10 mouse cellular contexts compared by ENCODE assay signal in the genomic region with DNA sequence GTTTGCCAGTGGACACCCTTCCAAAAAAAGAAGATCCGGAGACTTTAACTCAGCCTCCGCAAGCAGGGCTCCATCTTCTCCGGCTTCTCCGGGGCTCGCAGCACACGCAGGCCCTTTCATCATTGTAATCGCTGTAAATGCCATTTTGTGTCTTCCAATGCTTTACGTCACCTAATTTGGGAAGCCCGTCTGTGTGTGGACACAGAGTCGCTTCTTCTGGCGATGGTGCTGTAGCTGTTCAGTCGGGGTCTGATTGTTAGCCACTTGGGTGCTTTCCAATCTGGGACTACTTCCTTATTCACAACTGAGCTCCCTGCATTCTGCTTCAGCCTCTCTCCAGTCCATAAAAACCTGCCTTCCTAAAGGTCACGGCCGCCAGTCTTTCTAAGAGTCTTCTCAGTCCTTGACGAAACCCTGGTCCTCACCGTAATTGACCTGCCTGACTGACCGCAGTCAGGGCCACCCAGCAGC. TPM values are rescaled to one million over a fixed set of nuclear protein-coding genes. Genes with fewer than 3 reads are reported as not detected.
DNase-seq lines count a peak whose midpoint lies in the region; ATAC-seq and TF ChIP-seq lines count a peak whose summit lies in the region.
"Had no signal": no experiment of that assay in that cellular context is flagged by ENCODE, and none has a peak within 500 bp of the region (broad histone marks: within the 10 kb centered on the region; RNA-seq: fewer than 3 reads in every experiment).

No protein-coding gene starts in this region.

- TF ChIP-seq CTCF in forebrain, postnatal 0 days (IDR thresholded peaks at IDR 0.05; ENCODE audit: low read depth), result no peak

- no peak overlapping the region for H3K4me3 ChIP-seq in forebrain, postnatal 0 days (ENCODE audit: low read depth, low read length)
- H3K4me3 ChIP-seq in forebrain, embryonic 15.5 days, result no peak overlapping the region
- H3K4me3 ChIP-seq in neural tube, embryonic 13.5 days, result no peak overlapping the region
- 0 out of 2 replicates have a peak overlapping the region, but pooled peaks have one; percentile 5 for H3K4me3 ChIP-seq in stomach, embryonic 16.5 days (replicated peaks; ENCODE audit: low read length)
- H3K4me3 ChIP-seq: hindbrain, embryonic 12.5 days; limb, embryonic 12.5 days had no signal

- H3K4me2 ChIP-seq in forebrain, postnatal 0 days (ENCODE audit: low read depth), result peak overlapping the region; percentile 10; the same call in 1 of the 2 replicates
- H3K4me2 ChIP-seq in forebrain, embryonic 15.5 days (replicated peaks), result no peak overlapping the region; the same call in 1 of the 2 replicates
- H3K4me2 ChIP-seq in neural tube, embryonic 13.5 days, result peak overlapping the region; percentile 13; the same call in 1 of the 2 replicates
- H3K4me2 ChIP-seq in stomach, embryonic 16.5 days (ENCODE audit: low read depth, low read length), result peak overlapping the region; percentile 36; the same call in 1 of the 2 replicates
- H3K4me2 ChIP-seq: hindbrain, embryonic 12.5 days; limb, embryonic 12.5 days had no signal

- peak; percentile 66 for ATAC-seq in forebrain, postnatal 0 days
- no peak for ATAC-seq in forebrain, embryonic 15.5 days (replicated peaks)
- ATAC-seq in neural tube, embryonic 13.5 days (ENCODE audit: low read depth), result no peak
- peak; percentile 25; the same call in 1 of the 2 replicates for ATAC-seq in stomach, embryonic 16.5 days (ENCODE audit: insufficient read depth, low FRiP score)

- H3K27me3 ChIP-seq in forebrain, postnatal 0 days (ENCODE audit: insufficient read depth, low read length), result no peaks in the 10 kb centered on the region
- no peaks in the 10 kb centered on the region for H3K27me3 ChIP-seq in forebrain, embryonic 15.5 days
- no peaks in the 10 kb centered on the region for H3K27me3 ChIP-seq in neural tube, embryonic 13.5 days
- H3K27me3 ChIP-seq in stomach, embryonic 16.5 days (ENCODE audit: control insufficient read depth, insufficient read depth, low read length), result no peaks in the 10 kb centered on the region
- H3K27me3 ChIP-seq: hindbrain, embryonic 12.5 days; limb, embryonic 12.5 days had no signal

- no peaks in the 10 kb centered on the region for H3K4me1 ChIP-seq in forebrain, postnatal 0 days (ENCODE audit: insufficient read depth)
- H3K4me1 ChIP-seq in forebrain, embryonic 15.5 days, result no peaks in the 10 kb centered on the region
- no peaks in the 10 kb centered on the region for H3K4me1 ChIP-seq in neural tube, embryonic 13.5 days (replicated peaks)
- H3K4me1 ChIP-seq in stomach, embryonic 16.5 days (ENCODE audit: control insufficient read depth, insufficient read depth, low read length), result no peaks in the 10 kb centered on the region; the same call in 1 of the 2 replicates
- H3K4me1 ChIP-seq: hindbrain, embryonic 12.5 days had no signal

- H3K27ac ChIP-seq in forebrain, postnatal 0 days (ENCODE audit: low read depth, low read length), result 0 out of 2 replicates have a peak overlapping the region, but pooled peaks have one; percentile 35
- H3K27ac ChIP-seq in forebrain, embryonic 15.5 days (replicated peaks), result no peak overlapping the region
- H3K27ac ChIP-seq in neural tube, embryonic 13.5 days (replicated peaks), result peak overlapping the region; percentile 33; the same call in 1 of the 2 replicates
- peak overlapping the region; percentile 53 for H3K27ac ChIP-seq in stomach, embryonic 16.5 days (ENCODE audit: low read length)
- H3K27ac ChIP-seq: hindbrain, embryonic 12.5 days; limb, embryonic 12.5 days had no signal

- WGBS in forebrain, postnatal 0 days, result 62% methylated on average over 17 of the region's 17 CpGs
- 69% methylated on average over 17 of the region's 17 CpGs for WGBS in forebrain, embryonic 15.5 days
- WGBS in neural tube, embryonic 13.5 days, result 71% methylated on average over 17 of the region's 17 CpGs
- 72% methylated on average over 17 of the region's 17 CpGs for WGBS in stomach, embryonic 16.5 days

- H3K9me3 ChIP-seq in forebrain, postnatal 0 days (ENCODE audit: low read length), result no peaks in the 10 kb centered on the region
- no peaks in the 10 kb centered on the region for H3K9me3 ChIP-seq in forebrain, embryonic 15.5 days
- no peaks in the 10 kb centered on the region for H3K9me3 ChIP-seq in neural tube, embryonic 13.5 days
- H3K9me3 ChIP-seq in stomach, embryonic 16.5 days (replicated peaks; ENCODE audit: control insufficient read depth, low read length), result no peaks in the 10 kb centered on the region
- H3K9me3 ChIP-seq: hindbrain, embryonic 12.5 days; limb, embryonic 12.5 days had no signal

- H3K9ac ChIP-seq in forebrain, postnatal 0 days, result no peak overlapping the region
- H3K9ac ChIP-seq in forebrain, embryonic 15.5 days (replicated peaks), result no peak overlapping the region
- no peak overlapping the region for H3K9ac ChIP-seq in neural tube, embryonic 13.5 days
- peak overlapping the region; percentile 44; the same call in 1 of the 2 replicates for H3K9ac ChIP-seq in stomach, embryonic 16.5 days (ENCODE audit: low read length)
- H3K9ac ChIP-seq: hindbrain, embryonic 12.5 days; limb, embryonic 12.5 days had no signal

- H3K36me3 ChIP-seq in forebrain, postnatal 0 days (ENCODE audit: insufficient read depth), result no peaks in the 10 kb centered on the region
- no peaks in the 10 kb centered on the region for H3K36me3 ChIP-seq in forebrain, embryonic 15.5 days
- H3K36me3 ChIP-seq in neural tube, embryonic 13.5 days, result no peaks in the 10 kb centered on the region
- no peaks in the 10 kb centered on the region for H3K36me3 ChIP-seq in stomach, embryonic 16.5 days (ENCODE audit: control insufficient read depth, insufficient read depth, low read length)
- H3K36me3 ChIP-seq: hindbrain, embryonic 12.5 days; limb, embryonic 12.5 days had no signal

- peak; percentile 51 for DNase-seq in forebrain, postnatal 0 days
- no peak for DNase-seq in neural tube, embryonic 10.5 days (ENCODE audit: extremely low spot score, low spot score)
- DNase-seq in layer of hippocampus, postnatal 10 days (ENCODE audit: low spot score in 2 of 2), result peak; percentile 31 to 51
- DNase-seq in gastrocnemius, postnatal 4 days (ENCODE audit: low spot score in 2 of 2), result no peak
- DNase-seq in thymus, postnatal 10 days (ENCODE audit: low spot score in 2 of 2), result no peak

RNA-seq across cellular contexts. Expression of a gene that starts 41.0 kb away (rescaled TPM):
- total RNA-seq in forebrain, postnatal 0 days (2014; rRNA removed), result 26.3 and 42.6 TPM in 2 replicates
- polyA plus RNA-seq in forebrain, postnatal 0 days (2015; fragmentation: Nextera tagmentation; extraction: Ambion mirVana), result 54.0 and 59.6 TPM in 2 replicates
- 59.8 and 64.4 TPM in 2 replicates for polyA plus RNA-seq in forebrain, embryonic 15.5 days (2015; fragmentation: Nextera tagmentation; extraction: Ambion mirVana)
- polyA plus RNA-seq in neural tube, embryonic 13.5 days (2015; fragmentation: Nextera tagmentation; extraction: Ambion mirVana), result 78.5 and 86.5 TPM in 2 replicates
- 10 to 100 TPM; 34.7 to 39.6 TPM for total RNA-seq in layer of hippocampus, postnatal 10 days (2021)
- polyA plus RNA-seq in stomach, embryonic 16.5 days (2015; fragmentation: Nextera tagmentation; extraction: Ambion mirVana), result 334 and 340 TPM in 2 replicates
- total RNA-seq in gastrocnemius, postnatal 4 days (2021), result 100 to 1,000 TPM; 270 to 304 TPM

RNA-seq across cellular contexts. Expression of a gene that starts 43.8 kb away (rescaled TPM):
- 17.4 and 17.9 TPM in 2 replicates for total RNA-seq in forebrain, postnatal 0 days (2014; rRNA removed)
- polyA plus RNA-seq in forebrain, postnatal 0 days (2015; fragmentation: Nextera tagmentation; extraction: Ambion mirVana), result 8.8 and 10.8 TPM in 2 replicates
- 25.2 and 26.2 TPM in 2 replicates for polyA plus RNA-seq in forebrain, embryonic 15.5 days (2015; fragmentation: Nextera tagmentation; extraction: Ambion mirVana)
- polyA plus RNA-seq in neural tube, embryonic 13.5 days (2015; fragmentation: Nextera tagmentation; extraction: Ambion mirVana), result 23.2 and 26.6 TPM in 2 replicates
- 10 to 100 TPM; 16.7 to 17.0 TPM for total RNA-seq in layer of hippocampus, postnatal 10 days (2021)
- 25.7 and 27.3 TPM in 2 replicates for polyA plus RNA-seq in stomach, embryonic 16.5 days (2015; fragmentation: Nextera tagmentation; extraction: Ambion mirVana)
- 10 to 100 TPM; 11.9 to 12.5 TPM for total RNA-seq in gastrocnemius, postnatal 4 days (2021)

Comparison
In these comparisons a context has a peak if more than half of its experiments do, and no peak if none do; other contexts are left out.
1. ATAC-seq: peak in forebrain, postnatal 0 days (single experiment) and stomach, embryonic 16.5 days (single experiment); none in forebrain, embryonic 15.5 days (single experiment) and neural tube, embryonic 13.5 days (single experiment).
2. DNase-seq: peak in forebrain, postnatal 0 days (single experiment) and layer of hippocampus, postnatal 10 days (2 of 2); none in neural tube, embryonic 10.5 days (single experiment), gastrocnemius, postnatal 4 days (0 of 2) and thymus, postnatal 10 days (0 of 2).